Mouse (Mus musculus) embryo, embryonic 10 days (tissue): ENCODE data around the gene Bcan.
A peak's percentile ranks its signal among the peaks of the same experiment; 100 is the strongest.

Experiments used
- DNase-seq: peaks from one replicate; pipeline ENCODE4 v3.0.0-alpha.2; 2015; ENCODE audit warnings: low spot score

Bcan gene

GRCm38 (mm10) chr3:88000181-88000580 lies at the start of gene Bcan:
Bcan (minus strand) TSS chr3:88000230.
- DNase-seq, result no peak

GRCm38 (mm10) chr3:88049532-88049931 lies 49.5 kb upstream of the Bcan start:
- no peak for DNase-seq

GRCm38 (mm10) chr3:88042661-88043421 lies 42.8 kb upstream of the Bcan start, which contains the start of gene Gpatch4:
Gpatch4 (plus strand) TSS chr3:88043108.
- DNase-seq, result peak; percentile 97

- DNase-seq, result no peak
These were observed 35.7 kb upstream of the Bcan start for GRCm38 (mm10) chr3:88035561-88036293.

GRCm38 (mm10) chr3:88033506-88033905 lies 33.5 kb upstream of the Bcan start:
- DNase-seq, result no peak

GRCm38 (mm10) chr3:88030608-88031395 lies 30.8 kb upstream of the Bcan start:
- DNase-seq, result no peak

- DNase-seq, result peak; percentile 29
These were observed 27.6 kb upstream of the Bcan start, which contains the start of gene Hapln2 for GRCm38 (mm10) chr3:88027434-88028186. Hapln2 (minus strand) TSS chr3:88027583.

- no peak for DNase-seq
These were observed 26.8 kb upstream of the Bcan start for GRCm38 (mm10) chr3:88026823-88027222.

- peak; percentile 35 for DNase-seq
These were observed 23.4 kb upstream of the Bcan start for GRCm38 (mm10) chr3:88023192-88024074.

- peak; percentile 95 for DNase-seq
These were observed 22.5 kb upstream of the Bcan start for GRCm38 (mm10) chr3:88022322-88023191.

GRCm38 (mm10) chr3:88010634-88011265 lies 10.7 kb upstream of the Bcan start:
- peak; percentile 63 for DNase-seq

- no peak for DNase-seq
These were observed 6.1 kb upstream of the Bcan start for GRCm38 (mm10) chr3:88005822-88006786.

- no peak for DNase-seq
These were observed 2.4 kb upstream of the Bcan start for GRCm38 (mm10) chr3:88002291-88002976.

GRCm38 (mm10) chr3:88000816-88001595 lies 976 bp upstream of the Bcan start:
- DNase-seq, result no peak

- no peak for DNase-seq
These were observed 661 bp downstream of the Bcan start for GRCm38 (mm10) chr3:87999243-87999895.

GRCm38 (mm10) chr3:87998747-87999146 lies 1.3 kb downstream of the Bcan start:
- DNase-seq, result no peak
